Mouse (Mus musculus): ENCODE measurements around the gene Klk1b16.
"Not testable (repeated sequence)": the region's sequence is repeated elsewhere in the genome, so short reads cannot be mapped to it uniquely, and the experiment has no call there.

Klk1b16 gene

DNA sequence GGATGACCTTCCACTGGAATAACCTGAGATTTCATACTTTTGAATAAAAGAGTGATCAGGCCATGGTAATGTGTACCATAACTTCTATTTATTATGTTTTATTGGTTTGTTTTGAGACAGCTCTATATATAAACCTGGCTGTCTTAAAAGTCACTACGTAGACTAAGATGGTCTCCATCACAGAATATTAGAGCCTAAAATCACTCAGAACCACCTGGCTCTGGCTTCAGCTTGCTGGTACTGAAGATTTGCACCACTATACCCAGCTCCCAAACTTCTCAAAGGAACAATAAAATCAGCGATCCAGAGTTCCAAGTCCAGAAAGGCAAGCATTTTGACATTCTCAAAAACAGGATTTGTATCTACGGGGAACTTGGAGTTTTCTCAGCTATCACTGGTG is at the start of gene Klk1b16:
TSS of gene Klk1b16 (plus strand) at position 301 of the 400 bp plus-strand sequence.
- DNase-seq (ENCODE audit: low spot score in 2 of 2): no peak

DNA sequence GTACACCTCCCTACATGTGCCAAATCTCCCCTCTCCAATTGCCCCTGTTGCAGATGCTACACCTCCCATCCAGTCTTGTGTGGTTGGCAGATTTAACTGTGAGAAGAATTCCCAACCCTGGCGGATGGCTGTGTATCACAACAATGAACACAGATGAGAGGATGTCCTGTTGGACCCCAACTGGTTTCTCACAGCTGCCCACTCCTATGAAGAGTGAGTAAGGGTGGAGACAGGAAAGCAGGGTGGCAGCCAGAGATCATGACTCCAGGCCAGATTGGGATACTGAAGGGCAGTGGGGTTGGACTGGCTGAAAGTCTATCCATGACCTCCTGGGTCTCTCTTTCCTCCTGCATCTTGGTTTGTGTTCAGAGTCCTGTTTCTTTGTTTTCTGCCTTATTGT is 40.5 kb upstream of the Klk1b16 start:
- no peak for DNase-seq (ENCODE audit: low spot score in 2 of 2)

DNA sequence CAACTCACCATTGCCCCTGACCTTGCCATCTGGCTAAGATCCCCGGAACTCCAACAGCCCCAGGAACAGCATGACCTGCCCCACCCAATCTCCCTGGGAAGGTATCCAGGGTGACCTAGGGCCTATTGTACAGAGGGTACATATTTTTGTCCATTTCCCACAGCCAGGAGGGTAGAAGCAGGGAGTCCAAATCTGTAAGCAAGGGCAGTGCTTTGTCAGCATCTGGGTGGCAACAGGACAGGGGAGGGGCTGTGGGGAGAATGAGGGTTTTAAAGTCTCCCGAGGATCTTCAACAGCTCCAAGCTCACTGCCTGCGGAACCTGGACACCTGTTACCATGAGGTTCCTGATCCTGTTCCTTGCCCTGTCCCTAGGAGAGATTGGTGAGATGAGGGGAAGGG is 34.5 kb upstream of the Klk1b16 start, which contains the start of gene Klk1b21:
TSS of gene Klk1b21 (plus strand) at position 301 of the 400 bp plus-strand sequence.
- not testable (repeated sequence) for DNase-seq (ENCODE audit: low spot score in 2 of 2)

DNA sequence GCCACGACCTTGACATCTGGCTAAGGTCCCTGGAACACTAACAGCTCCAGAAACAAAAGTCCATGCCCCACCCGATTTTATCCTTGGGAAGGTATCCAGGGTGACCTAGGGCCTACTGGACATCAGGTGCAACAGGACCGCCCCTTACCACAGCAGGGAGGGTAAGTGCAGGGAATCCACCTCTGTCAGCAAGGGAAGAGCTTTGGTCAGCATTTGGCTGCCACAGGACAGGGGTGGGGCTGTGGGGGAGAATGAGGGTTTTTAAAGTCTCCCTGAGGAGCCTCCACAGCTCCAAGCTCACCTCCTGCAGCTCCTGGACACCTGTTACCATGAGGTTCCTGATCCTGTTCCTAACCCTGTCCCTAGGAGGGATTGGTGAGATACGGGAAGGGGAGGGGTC is 24.2 kb upstream of the Klk1b16 start, which contains the start of gene Klk1b22:
TSS of gene Klk1b22 (plus strand) at position 301 of the 400 bp plus-strand sequence.
- DNase-seq (ENCODE audit: low spot score in 2 of 2): no peak

DNA sequence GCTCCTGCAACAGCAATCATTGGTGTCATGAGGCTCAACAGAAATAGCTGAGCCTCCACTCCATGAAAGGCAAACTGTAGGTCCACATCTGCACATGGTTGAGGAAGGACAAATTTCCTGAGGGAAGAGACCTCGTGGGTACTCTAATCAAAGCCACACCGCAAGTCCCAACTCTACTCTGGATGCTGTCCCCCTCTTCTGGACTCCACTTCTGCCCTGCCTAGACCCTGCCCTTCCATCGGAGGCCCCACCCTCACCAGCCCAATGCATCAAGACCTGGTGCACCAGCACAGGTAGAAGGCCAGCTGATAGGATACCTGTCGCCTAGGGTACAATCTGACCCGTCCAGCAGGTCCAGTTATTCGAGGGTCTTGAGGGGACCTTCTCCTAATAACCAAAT is 13.1 kb upstream of the Klk1b16 start:
- no peak for DNase-seq (ENCODE audit: low spot score in 2 of 2)

DNA sequence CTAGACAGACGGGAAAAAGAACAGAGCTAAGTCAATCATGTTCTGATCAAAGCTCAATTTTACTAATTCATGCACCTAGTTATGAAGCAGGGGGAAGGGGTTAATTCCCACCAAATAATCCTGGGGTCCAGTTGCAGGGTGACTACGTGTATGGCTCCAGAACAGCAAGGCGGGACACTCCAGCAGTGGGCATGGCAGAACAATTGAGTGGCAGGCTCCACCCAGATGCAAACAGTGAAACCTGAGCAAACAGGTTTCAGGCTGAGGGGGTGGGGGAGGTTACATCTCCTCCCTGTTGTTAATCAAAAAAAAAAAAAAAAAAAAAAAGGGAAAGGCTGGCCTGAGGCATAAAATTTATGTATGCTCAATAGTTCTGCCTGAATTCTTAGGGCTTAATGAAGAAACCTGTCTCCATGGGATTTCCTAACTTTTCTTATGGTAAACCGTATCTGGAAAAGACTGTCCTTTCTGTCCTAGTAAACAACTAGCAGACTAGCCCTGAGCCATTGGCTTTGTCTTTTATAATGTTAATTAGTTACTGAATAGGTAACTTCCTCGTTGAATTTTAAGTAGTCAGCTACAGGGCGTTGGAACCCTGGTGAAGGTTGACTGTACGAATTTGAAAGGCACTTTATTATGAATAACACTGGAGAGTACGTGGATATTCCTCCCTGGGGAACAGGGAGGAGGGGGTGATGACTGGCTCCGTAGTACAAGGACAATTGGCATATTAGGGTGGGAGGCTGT is 42.9 kb downstream of the Klk1b16 start:
- DNase-seq (ENCODE audit: low spot score in 2 of 2): no peak

DNA sequence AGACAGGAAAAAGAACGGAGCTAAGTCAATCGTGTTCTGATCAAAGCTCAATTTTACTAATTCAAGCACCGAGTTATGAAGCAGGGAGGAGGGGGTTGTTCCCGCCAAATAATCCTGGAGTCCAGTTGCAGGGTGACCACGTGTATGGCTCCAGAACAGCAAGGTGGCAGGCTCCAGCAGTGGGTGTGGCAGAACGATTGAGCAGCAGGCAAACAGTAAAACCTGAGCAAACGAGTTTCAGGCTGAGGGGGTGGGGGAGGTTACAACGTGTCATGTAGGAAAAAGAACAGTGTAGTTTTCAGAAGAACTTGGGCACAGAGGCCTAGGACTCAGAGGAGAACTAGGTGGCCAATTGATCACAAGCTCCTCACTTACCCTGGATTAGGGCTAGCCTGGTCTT is 49.9 kb downstream of the Klk1b16 start:
- DNase-seq (ENCODE audit: low spot score in 2 of 2): not testable (repeated sequence)

DNA sequence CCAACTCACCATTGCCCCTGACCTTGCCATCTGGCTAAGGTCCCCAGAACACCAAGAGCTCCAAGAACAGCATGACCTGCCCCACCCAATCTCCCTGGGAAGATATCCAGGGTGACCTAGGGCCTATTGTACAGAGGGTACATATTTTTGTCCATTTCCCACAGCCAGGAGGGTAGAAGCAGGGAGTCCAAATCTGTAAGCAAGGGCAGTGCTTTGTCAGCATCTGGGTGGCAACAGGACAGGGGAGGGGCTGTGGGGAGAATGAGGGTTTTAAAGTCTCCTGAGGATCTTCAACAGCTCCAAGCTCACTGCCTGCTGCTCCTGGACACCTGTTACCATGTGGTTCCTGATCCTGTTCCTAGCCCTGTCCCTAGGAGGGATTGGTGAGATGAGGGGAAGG is 51.4 kb downstream of the Klk1b16 start, which contains the start of gene Klk1b24:
TSS of gene Klk1b24 (plus strand) at position 301 of the 400 bp plus-strand sequence.
- not testable (repeated sequence) for DNase-seq (ENCODE audit: low spot score in 2 of 2)
